Mouse (Mus musculus) layer of hippocampus, postnatal 36 days (tissue): ENCODE measurements around the gene Pdia3. TPM values are rescaled to one million over a fixed set of nuclear protein-coding genes. Genes with fewer than 3 reads are reported as not detected.
"Not testable (repeated sequence)": the region's sequence is repeated elsewhere in the genome, so short reads cannot be mapped to it uniquely, and the experiment has no call there.

Experiments
- DNase-seq, 2 experiments: peaks; one replicate each; pipeline ENCODE4 v3.0.0; 2022
- total RNA-seq, 2 experiments: library from RNA; stranded (reverse); gene quantifications; 2 replicates each; pipeline ENCODE4 v1.2.3; 2021

Gene Pdia3
- 100 to 1,000 TPM; 219 to 255 TPM for total RNA-seq

DNA sequence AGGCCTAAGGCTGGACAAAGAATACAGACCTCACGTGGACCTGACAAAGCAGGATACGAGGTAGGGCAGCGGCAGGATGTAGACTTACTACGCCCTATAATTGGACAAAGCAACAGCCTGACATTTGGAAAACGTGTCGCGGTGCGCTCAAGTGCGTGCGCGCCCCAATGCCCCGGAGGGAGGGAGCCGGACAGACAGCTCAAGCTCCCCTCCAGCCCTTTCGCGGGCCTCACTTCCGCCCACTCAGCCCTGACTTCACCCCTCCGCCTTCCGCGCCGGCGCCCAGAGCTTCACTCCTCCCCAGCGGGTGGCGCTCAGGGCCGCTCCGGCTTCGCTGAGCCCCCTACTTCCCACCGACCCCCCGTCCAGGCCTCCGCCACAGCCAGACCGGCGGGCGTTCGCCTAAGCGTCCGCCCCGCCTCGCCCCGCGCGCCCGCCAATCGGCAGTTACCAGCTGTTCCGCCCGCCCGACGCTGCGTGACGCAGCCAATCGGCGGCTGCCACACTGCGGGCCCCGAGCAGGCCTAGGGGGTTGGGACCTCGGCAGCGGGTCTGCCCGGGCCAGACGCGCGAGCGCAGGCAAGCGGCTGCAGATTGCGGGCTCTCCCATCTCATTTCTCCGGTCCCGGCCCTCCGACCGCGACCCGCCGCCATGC lies at the start of gene Pdia3, which contains the start of gene Catsper2:
Gene Pdia3, plus strand, starts transcription at position 389 of the 656 bp plus-strand sequence.
Gene Catsper2, minus strand, starts transcription at position 406 of the 656 bp plus-strand sequence.
- peak; percentile 98 for DNase-seq

DNA sequence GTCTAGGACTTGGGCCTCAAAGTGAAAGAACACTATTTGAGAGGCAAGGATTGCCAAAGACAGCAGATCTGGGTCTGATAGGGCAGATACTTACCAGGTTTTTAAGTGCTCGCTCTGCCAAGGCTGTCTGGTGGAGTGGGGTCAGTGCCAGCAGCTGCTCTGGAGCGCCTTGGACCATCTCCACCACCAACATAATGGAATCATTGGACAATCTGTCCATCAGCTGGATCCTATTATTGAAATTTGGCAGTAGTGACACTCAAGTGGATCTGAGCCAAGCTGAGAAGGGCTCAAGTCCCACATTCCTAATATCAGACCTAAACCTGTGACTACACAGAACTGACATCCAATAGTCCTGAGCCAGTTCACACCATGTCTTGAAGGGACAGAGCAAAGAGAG lies 44.7 kb upstream of the Pdia3 start:
- no peak for DNase-seq

DNA sequence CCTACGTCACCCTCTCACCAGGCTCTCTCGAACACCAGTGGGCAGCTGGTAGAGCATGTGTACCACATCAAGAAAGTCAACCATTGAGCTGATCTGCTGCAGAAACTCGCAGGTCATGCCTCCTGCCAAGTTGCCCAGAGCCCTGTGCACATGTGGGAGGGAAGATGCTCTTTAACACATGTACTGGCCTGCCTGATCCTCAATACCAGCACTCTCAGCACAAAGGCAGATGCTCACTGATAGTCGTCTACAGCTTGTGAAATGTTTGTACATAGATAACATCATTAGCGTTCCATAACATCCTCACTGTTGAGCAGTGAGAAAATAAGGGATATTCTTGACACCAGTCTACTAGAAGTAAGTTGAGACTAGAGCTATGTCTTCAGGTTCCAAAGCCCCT lies 42.7 kb upstream of the Pdia3 start:
- no peak for DNase-seq

DNA sequence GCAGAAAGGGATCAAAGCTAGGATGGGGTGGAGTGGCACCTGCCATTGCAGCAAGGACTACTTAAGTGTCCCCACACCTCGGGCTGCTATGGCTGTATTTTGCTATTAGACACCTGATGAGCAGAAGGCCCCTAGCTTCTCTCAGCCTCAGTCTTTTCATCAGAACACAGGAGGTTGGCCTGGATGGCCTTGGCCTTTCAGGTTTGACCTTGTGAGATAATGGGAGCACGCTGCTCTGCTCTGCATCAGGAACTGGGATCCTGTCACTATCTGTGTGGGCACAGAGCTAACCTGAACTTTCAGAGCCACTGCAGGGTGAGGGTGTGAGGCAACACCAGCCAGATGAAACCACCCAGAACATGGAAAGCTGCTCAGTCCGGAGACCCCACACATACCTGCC lies 41.3 kb upstream of the Pdia3 start:
- no peak for DNase-seq

DNA sequence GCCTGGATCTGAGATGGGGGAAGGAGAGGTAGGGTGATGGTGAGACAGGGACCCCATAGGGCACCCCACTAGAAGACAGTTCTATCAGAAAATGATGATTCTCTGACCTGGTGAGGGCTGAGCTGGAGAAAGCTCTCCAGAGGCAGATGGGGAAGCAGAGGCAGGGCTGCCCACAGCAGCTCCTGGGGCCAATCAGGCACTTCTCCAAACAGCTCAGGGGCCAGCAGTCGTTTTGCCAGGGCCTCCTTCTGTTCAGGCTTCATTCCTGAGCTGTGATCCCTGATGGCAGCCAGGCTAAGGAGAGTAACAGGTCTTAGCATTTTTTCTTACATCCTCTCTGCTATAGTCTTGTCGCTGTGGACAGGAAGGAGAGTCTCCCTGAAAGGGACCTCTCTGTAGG lies 38.8 kb upstream of the Pdia3 start:
- DNase-seq = no peak

DNA sequence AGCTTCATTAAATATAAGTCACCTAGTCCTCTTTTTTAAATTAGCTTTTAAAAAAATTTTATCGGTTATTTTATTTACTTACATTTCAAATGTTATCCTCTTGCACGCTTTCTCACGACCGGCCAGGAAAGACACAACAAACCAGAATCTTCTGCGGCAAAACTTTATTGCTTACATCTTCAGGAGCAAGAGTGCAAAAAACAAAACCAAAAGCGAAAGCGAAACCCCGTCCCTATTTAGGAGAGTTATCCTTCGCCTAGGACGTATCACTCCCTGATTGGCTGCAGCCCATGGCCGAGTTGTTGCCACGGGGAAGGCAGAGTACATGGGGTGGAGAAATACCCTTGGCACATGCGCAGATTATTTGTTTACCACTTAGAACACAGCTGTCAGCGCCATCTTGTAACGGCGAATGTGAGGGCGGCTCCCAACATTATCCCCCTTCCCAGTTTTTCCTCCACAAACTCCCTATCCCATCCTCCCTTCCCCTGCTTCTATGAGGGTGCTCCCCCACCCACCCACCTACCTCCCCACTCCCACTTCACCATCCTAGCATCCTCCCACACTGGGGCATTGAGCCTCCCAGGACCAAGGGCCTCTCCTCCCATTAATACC lies 26.5 kb upstream of the Pdia3 start, which contains the start of gene Strc:
Gene Strc, minus strand, starts transcription at position 208 of the 615 bp plus-strand sequence.
- DNase-seq = not testable (repeated sequence)

DNA sequence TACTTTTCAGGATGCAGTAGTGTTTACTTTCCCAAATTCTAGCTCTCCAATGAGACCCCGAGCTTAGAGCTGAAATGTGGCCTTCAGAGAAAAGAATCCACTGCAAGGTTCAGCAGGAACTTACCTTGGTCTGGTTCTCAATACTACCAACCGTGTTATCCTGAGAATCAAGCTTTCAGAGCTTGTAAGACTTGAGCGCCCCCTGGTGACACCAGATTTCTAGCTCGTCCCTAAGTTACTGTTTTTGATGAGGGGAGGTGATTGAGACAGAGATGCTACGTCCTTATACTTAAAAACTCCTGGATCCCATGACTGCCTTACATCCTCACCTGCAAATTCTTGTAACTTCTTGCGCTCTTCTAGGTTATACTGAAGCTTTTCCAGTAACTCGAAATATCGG lies 17.0 kb upstream of the Pdia3 start:
- peak; percentile 76 to 83 for DNase-seq

DNA sequence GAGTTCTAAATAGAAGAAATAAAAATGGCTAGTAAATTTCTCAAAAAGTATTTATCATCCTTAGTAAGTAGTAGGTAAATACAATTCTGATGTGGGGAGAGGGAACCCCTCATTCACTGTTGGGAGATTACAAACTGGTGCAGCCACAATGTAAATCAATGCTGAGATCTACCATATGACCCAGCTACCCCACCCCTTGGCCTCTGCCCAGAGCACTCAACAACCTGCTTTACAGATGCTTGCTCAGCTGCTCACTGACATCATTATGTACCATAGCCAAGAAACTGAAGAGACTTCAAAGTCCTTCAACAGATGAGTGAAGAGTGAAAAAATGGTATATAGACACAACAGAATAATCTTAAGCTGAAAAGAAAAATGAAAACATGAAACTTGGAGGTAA lies 10.3 kb upstream of the Pdia3 start:
- DNase-seq = no peak

DNA sequence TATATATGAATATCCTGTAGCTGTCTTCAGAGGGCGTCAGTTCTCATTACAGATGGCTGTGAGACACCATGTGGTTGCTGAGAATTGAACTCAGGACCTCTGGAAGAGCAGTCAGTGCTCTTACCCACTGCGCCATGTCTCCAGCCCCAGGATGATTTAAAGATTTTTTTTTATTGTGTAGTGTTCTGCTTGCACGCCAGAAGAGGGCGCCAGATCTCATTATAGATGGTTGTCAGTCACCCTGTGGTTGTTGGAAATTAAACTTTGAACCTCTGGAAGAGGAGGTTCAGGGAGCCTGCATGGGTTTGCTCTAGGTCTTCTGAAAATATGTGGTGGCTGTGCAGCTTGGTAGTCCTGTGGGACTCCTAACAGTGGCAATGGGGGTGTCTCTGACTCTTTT lies 5.4 kb upstream of the Pdia3 start:
- DNase-seq = no peak

DNA sequence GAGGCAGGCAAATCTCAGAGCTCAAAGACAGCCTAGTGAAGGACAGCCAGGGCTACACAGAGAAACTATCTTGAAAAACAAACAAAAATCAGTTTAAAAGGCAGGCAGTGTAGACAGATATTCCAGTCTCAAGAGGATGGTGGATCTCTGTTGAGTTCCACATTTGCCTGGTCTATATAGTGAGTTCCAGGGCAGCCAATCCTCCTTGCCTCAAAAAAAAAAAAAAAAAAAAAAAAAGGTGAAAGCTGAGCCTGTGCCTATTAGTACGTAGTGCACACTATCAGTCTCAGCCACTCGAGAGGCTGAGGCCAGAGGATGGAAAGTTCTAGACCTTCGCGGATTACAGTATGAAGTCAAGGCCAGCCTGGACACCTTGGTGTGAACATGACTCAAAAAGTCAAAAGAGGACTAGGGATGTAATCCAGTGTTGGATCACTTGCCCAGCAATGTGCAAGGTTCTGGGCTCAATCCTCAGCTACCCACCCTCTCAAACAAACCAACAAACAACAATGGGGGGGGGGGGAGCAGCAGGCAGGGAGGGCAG lies 660 bp upstream of the Pdia3 start:
- peak in 1 of 2 experiments; percentile 8 for DNase-seq

DNA sequence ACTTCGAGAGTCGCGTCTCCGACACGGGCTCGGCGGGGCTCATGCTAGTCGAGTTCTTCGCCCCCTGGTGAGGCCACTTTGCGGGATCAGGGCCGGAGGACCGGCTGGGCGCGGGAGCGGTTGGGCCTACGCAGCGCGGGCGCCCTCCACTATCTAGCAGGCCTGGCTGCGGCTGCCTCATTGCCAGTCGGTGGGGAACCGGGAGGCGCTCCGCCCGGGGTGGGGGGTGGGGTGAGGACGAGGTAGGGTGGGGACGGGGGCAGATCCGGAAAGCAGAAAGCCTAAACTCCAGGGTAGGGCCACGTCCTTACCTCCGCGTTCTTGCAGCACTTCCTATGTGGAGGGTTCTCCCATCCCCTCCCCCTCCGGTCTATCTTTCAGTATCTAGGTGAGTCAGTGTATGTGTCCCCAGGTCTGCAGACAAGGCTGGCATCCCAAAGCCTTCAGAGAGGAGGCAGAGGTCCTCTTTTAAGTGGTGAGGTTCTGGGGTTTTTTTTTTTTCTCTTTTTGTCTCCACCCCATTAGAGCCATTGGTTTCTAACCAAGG lies 637 bp downstream of the Pdia3 start:
- DNase-seq = peak in 1 of 2 experiments; percentile 15

DNA sequence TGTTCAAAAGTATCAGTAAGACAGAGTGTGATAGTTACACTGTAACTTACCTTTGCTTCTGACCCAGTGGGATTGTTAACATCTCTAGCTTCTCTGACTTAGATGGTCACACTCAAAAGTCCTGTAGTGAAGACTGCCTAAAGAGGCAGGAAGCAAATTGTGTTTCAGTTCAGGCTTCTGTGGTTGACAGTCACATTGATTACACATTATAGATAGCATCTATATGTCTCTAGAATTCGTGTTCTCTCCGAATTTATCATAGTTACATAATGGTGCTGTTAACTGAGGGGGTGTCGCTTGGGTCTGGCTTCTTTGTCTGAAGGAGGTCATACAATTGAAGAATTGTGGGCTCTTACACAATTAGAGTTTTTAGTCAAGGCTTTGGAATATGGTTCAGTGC lies 1.5 kb downstream of the Pdia3 start:
- DNase-seq = no peak

DNA sequence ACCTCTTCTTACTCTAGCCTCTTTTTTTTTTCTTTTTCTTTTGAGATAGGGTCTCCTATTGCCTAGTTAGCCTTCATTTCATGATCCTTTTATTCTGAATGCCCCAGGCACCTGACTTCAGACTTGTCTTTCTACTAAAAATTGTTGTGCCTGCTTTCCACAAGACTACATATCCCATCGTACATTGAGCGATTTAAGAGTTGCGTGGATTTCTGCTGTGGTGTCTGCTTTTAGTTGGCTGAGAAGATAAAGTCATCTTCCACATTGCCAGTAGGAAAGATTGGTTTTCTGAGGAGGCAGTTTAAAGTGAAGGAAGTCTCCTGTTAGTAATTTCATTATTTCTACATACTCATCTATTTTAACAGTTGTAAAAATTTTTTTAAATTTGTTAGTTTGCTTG lies 2.0 kb downstream of the Pdia3 start:
- DNase-seq = no peak

DNA sequence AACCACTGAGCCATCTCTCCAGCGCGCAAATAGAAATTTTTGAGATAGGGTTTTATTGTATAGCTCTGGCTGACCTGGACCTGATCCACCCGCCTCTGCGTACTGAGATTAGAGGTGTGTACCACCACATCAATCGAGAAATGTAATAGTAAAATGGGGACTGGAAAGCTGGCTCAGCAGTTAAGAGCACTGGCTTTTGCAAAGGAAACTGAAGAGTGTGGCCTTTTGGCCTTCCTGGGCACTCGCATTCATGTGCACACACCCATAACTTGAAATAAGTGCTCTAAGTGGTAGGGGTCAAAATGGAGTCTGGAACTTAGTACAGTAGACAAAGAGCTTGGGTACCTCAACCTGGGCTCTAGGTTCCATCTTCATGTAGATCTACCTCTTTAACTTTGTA lies 2.8 kb downstream of the Pdia3 start:
- no peak for DNase-seq

DNA sequence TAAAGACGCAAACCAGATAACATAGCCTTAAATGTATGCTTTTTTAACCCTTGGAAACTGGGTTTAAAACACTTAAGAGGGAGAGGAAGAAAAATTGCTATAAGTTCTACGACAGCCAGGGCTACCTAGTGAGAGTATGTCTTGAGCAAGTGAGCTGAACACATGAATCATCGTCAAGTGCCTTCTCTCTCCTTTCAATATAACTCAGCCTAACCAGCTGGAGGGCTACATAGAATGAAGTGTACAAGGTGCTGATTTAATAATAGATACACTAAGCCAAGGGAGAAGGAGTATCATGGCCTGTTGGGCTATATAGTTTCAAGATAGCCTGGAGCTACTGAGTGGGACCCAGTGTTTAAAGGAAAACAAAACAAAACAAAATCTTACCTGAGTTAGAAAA lies 4.9 kb downstream of the Pdia3 start:
- no peak for DNase-seq

DNA sequence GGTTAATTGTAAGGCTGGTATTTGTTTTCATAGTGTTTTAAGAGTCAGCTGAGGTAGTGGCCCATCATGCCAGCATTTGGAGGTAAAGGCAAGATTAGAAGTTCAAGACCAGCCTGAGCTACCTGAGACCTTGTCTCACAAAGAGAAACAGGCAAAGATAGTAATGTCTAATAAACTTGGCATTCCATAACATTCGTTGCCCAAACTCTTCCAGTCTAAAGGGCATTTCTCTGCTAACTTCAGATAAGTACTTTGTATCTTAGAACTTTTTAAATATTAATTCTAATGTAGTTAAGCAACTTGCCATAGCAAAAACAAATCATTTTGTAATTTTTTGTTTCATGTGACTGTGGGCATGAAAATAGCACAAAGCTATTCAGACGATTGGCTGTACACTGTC lies 9.6 kb downstream of the Pdia3 start:
- no peak for DNase-seq

DNA sequence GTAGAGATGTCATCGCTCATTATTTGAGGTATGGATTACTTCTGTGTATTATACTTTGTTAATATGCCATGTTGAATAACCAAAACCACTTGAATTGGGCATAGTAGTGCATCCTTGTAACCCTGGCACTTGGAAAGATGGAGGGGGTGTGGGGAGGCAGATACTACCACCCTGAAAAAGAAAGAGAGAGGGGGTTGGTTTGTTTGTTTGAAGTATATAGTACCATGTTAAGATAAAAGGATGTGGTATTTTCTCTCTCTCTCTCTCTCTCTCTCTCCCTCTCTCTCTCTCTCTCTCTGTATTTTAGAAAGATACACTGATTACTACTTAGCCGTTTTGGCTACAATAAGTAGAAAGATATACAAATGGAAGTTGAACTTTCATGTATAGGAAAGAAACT lies 12.3 kb downstream of the Pdia3 start:
- DNase-seq = no peak

DNA sequence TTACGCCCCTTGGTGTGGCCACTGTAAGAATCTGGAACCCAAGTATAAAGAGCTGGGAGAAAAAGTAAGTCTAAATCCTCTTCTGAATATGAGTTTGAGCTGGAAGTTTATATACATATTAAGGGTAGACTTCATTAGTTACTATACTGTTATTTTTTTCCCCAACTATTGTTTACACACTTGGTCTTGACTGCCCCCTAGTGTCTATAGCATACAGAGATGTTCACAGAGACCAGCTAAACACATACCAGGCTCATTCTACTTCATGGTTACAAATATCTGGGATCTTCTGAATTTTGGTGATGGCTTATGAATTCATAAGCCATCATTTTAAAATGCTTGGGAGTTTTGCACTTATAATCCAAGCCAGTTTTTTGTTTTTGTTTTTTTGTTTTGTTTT lies 21.3 kb downstream of the Pdia3 start:
- no peak for DNase-seq

DNA sequence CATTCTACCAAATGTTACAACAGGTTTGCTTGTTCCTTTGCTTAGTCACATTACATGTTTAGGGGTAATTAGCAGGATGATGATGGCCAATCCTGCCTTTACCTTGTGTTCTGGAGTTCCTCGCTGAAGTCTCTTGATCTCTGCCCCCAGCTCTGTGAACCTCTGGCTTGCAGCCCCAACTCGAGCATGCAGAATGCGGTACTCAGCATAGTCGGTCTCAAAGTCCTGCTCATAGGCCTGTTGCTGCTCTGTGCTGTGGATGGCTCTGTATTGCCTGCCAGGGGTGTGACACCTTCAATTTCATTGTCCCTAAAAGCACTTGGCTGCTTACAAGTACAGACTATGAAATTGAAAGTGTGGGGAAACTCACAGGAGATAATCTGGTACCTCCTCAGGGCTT lies 26.2 kb downstream of the Pdia3 start:
- no peak for DNase-seq

DNA sequence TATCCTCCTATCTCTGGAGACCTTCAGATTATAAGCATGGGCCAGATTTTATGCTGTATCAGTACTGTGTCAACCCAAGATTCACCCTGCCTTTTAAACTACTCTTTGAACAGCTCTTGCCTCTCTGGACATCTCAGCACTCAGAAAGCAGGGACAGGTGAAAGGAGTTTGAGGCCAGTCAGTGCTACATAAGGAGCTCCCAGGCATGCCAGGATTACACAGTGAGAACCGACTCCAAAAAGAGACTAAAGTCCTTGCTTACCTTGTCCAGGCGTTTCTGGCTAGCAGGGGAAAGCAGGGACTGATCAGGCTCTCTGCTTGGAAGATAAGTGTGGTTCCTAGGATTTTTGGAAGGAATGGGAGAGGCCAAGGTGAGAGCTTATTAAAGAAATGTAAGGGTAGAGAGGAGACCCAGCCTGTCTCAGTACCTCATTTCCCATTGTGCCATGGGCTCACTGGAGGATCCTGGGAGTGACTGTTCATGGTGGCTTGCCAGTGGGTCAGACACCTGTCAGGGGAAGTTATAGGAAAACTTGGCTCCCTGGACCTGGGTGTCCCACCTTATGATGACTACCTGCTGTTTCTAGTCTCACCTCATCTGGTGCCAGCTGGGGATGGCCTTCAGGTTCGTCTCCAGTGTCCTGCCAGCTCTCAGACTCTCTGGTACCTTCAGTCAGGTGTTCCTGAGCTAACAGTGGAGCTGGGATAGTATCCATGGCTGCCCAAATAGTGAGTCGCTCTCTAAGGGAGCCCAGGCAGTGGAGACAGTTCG lies 27.4 kb downstream of the Pdia3 start:
- no peak for DNase-seq

DNA sequence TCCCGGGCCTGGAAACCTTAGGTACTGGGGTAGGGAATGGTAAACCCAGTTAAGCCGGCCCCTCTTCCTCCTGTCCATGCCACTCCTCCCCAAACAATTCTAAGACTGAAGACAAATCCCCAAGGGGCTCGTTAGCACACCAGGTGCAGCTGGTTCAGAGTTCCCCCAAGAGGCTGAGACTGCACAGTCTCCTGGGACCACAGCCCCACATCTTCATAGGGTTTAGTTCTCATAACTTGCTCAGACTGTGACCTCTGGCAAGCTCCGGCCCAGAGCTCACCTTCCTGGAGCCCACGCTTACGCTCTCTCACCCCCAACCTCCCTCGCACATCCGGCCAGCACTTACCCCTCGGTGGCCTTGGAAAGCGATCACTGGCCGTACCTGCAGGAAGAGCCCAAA lies 28.2 kb downstream of the Pdia3 start:
- no peak for DNase-seq

DNA sequence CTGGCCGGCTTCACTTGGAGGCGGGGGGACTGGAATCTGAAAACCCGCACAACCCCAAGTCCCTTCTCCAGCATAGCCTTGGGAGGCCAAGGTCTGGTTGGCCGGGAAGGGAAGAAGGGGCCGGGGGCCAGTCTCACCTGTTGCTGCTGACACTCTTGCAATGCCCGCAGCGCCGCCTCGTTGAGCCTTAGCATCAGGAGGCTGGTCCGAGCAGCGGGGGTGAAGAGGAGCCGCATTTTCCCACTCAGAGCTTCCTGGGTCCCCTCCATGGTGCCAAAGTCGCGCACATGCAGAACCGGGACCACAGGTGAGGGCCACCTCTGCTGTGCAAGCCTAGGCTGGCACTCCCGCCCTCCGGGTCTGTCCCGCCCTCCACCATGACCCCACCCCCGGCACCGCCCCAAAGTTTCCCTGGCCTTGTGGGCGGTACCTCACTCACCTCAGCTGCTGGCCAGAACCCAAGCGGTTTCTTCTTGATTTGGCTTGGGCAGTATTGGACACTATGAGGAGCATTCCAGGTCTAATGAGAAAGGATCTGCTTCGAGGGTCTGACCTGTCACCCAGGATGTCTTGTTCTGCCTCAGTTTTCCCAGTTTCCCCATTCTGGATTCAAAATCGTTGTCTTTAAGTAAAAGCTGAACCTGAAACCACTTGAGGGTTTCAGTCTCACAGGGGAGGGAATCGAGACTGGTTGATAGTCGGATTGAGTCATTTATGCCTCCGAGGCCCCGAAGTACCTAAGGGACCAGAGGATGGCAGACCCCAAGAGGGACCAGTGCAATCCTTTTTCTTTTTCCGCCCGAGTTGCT lies 28.9 kb downstream of the Pdia3 start:
- no peak for DNase-seq
